Mouse (Mus musculus) intestine, embryonic 16.5 days (tissue): Measurements from ENCODE around the gene Elf5. TPM values are rescaled to one million over a fixed set of nuclear protein-coding genes. Genes with fewer than 3 reads are reported as not detected.

ENCODE experiments used
- ATAC-seq: fragments of 200-750 bp; cut with Nextera tagmentation; 2 replicates; pipeline ENCODE4 v1.8.0; 2017; ENCODE audit warnings: moderate TSS enrichment, moderate library complexity
- H3K27ac ChIP-seq: fragments of 300-500 bp; sonication (generic); 2 replicates; pipeline ENCODE4 v1.5.1; 2014; ENCODE audit warnings: mild to moderate bottlenecking, low read length
- H3K27me3 ChIP-seq: fragments of 300-500 bp; sonication (generic); replicated peaks from 2 replicates; pipeline ENCODE4 v1.6.1; 2014; ENCODE audit warnings: low read length, control low read depth, mixed read lengths; ENCODE audit not compliant: control insufficient read depth, insufficient read depth
- H3K36me3 ChIP-seq: fragments of 300-500 bp; sonication (generic); 2 replicates; pipeline ENCODE4 v1.6.1; 2014; ENCODE audit warnings: low read length, control low read depth; ENCODE audit not compliant: control insufficient read depth, insufficient read depth
- H3K4me1 ChIP-seq: fragments of 300-500 bp; sonication (generic); 2 replicates; pipeline ENCODE4 v1.6.1; 2014; ENCODE audit warnings: low read length, control low read depth, mixed read lengths; ENCODE audit not compliant: control insufficient read depth, insufficient read depth
- H3K4me2 ChIP-seq: fragments of 300-500 bp; sonication (generic); 2 replicates; pipeline ENCODE4 v1.6.1; 2014; ENCODE audit warnings: low read depth, low read length, control low read depth
- H3K4me3 ChIP-seq: fragments of 300-500 bp; sonication (generic); 2 replicates; pipeline ENCODE4 v1.5.1; 2014; ENCODE audit warnings: mild to moderate bottlenecking, low read length
- H3K9ac ChIP-seq: fragments of 300-500 bp; sonication (generic); 2 replicates; pipeline ENCODE4 v1.6.1; 2014; ENCODE audit warnings: low read depth, low read length
- H3K9me3 ChIP-seq: fragments of 300-500 bp; sonication (generic); 2 replicates; pipeline ENCODE4 v1.6.1; 2016; ENCODE audit warnings: low read length, control low read depth; ENCODE audit not compliant: control insufficient read depth
- WGBS: fragments of 180-500 bp; shearing (Covaris S2); extraction: QIAGEN DNeasy Blood & Tissue Kit; methylation state at CpG from one replicate; pipeline ENCODE4 v1.1.7; 2014; 5-methylcytosine and 5-hydroxymethylcytosine counted together
- polyA plus RNA-seq: library from polyadenylated mRNA; unstranded; fragments of >200 nt; fragmentation: Nextera tagmentation; extraction: Ambion mirVana; gene quantifications from 2 replicates; pipeline ENCODE4 v1.2.1, GENCODE M21; 2015

Elf5 gene
- polyA plus RNA-seq, 1 experiment from 2014 or later, result 0.22 TPM

GRCm38 (mm10) chr2:103461743-103462142 lies 50.3 kb downstream of the Elf5 start:
- Histone ChIP-seq H3K9ac (no peak overlapping the region), H3K27me3 (no peaks in the 10 kb centered on the region), H3K9me3 (no peaks in the 10 kb centered on the region), H3K4me2 (no peak overlapping the region), H3K4me1 (peaks cover 3% of the 10 kb centered on the region), H3K36me3 (peaks cover 21% of the 10 kb centered on the region), H3K4me3 (no peak overlapping the region), H3K27ac (no peak overlapping the region)
- WGBS, result 29% methylated on average over 9 of the region's 9 CpGs
- ATAC-seq, result no peak

- Histone ChIP-seq H3K27ac (no peak overlapping the region), H3K4me2 (no peak overlapping the region), H3K9ac (no peak overlapping the region), H3K4me1 (peaks cover 7% of the 10 kb centered on the region), H3K4me3 (no peak overlapping the region), H3K36me3 (peaks cover 21% of the 10 kb centered on the region), H3K9me3 (no peaks in the 10 kb centered on the region), H3K27me3 (no peaks in the 10 kb centered on the region)
- no peak for ATAC-seq
- WGBS, result 90% methylated on average over 5 of the region's 5 CpGs
Observed at GRCm38 (mm10) chr2:103462746-103463145, 51.3 kb downstream of the Elf5 start.

- 94% methylated on average over 8 of the region's 8 CpGs for WGBS
- ATAC-seq, result no peak
- Histone ChIP-seq H3K36me3 (peaks cover 21% of the 10 kb centered on the region), H3K4me2 (no peak overlapping the region), H3K9ac (no peak overlapping the region), H3K27me3 (no peaks in the 10 kb centered on the region), H3K27ac (no peak overlapping the region), H3K9me3 (no peaks in the 10 kb centered on the region), H3K4me3 (no peak overlapping the region), H3K4me1 (peaks cover 8% of the 10 kb centered on the region)
Observed at GRCm38 (mm10) chr2:103464524-103464923, 53.0 kb downstream of the Elf5 start.

GRCm38 (mm10) chr2:103465429-103465828 lies 53.9 kb downstream of the Elf5 start:
- Histone ChIP-seq H3K4me1 (peaks cover 8% of the 10 kb centered on the region), H3K9me3 (no peaks in the 10 kb centered on the region), H3K4me2 (no peak overlapping the region), H3K27ac (no peak overlapping the region), H3K27me3 (no peaks in the 10 kb centered on the region), H3K4me3 (no peak overlapping the region), H3K36me3 (peaks cover 17% of the 10 kb centered on the region), H3K9ac (no peak overlapping the region)
- 92% methylated on average over 11 of the region's 11 CpGs for WGBS
- no peak for ATAC-seq

GRCm38 (mm10) chr2:103466272-103466671 lies 54.8 kb downstream of the Elf5 start:
- Histone ChIP-seq H3K4me1 (peaks cover 8% of the 10 kb centered on the region), H3K4me2 (no peak overlapping the region), H3K36me3 (peaks cover 15% of the 10 kb centered on the region), H3K4me3 (no peak overlapping the region), H3K9me3 (no peaks in the 10 kb centered on the region), H3K27me3 (no peaks in the 10 kb centered on the region), H3K27ac (no peak overlapping the region), H3K9ac (no peak overlapping the region)
- no peak for ATAC-seq
- 73% methylated on average over 3 of the region's 3 CpGs for WGBS

- Histone ChIP-seq H3K9ac (no peak overlapping the region), H3K4me1 (peaks cover 5% of the 10 kb centered on the region), H3K9me3 (no peaks in the 10 kb centered on the region), H3K27me3 (no peaks in the 10 kb centered on the region), H3K27ac (no peak overlapping the region), H3K4me2 (no peak overlapping the region), H3K36me3 (peaks cover 14% of the 10 kb centered on the region), H3K4me3 (no peak overlapping the region)
- ATAC-seq, result peak; percentile 86
- 63% methylated on average over 10 of the region's 10 CpGs for WGBS
Observed at GRCm38 (mm10) chr2:103466984-103467588, 55.6 kb downstream of the Elf5 start.

- Histone ChIP-seq H3K27me3 (no peaks in the 10 kb centered on the region), H3K4me3 (no peak overlapping the region), H3K9ac (no peak overlapping the region), H3K27ac (no peak overlapping the region), H3K4me1 (peaks cover 4% of the 10 kb centered on the region; the same call in 1 of the 2 replicates), H3K36me3 (peaks cover 15% of the 10 kb centered on the region), H3K9me3 (no peaks in the 10 kb centered on the region), H3K4me2 (no peak overlapping the region)
- 94% methylated on average over 3 of the region's 3 CpGs for WGBS
- no peak for ATAC-seq
Observed at GRCm38 (mm10) chr2:103473362-103473761, 61.9 kb downstream of the Elf5 start.

GRCm38 (mm10) chr2:103476180-103476579 lies 64.7 kb downstream of the Elf5 start:
- no peak overlapping the region for H3K4me2 ChIP-seq
- H3K27me3 ChIP-seq, result no peaks in the 10 kb centered on the region
- H3K4me3 ChIP-seq, result no peak overlapping the region
- H3K9ac ChIP-seq, result no peak overlapping the region
- H3K9me3 ChIP-seq, result no peaks in the 10 kb centered on the region
- 84% methylated on average over 2 of the region's 2 CpGs for WGBS
- no peak for ATAC-seq
- H3K4me1 ChIP-seq, result peaks cover 4% of the 10 kb centered on the region; the same call in 1 of the 2 replicates
- H3K36me3 ChIP-seq, result peaks cover 13% of the 10 kb centered on the region
- H3K27ac ChIP-seq, result no peak overlapping the region

GRCm38 (mm10) chr2:103476657-103477056 lies 65.2 kb downstream of the Elf5 start:
- 80% methylated on average over 11 of the region's 11 CpGs for WGBS
- Histone ChIP-seq H3K9ac (no peak overlapping the region), H3K36me3 (peaks cover 12% of the 10 kb centered on the region), H3K9me3 (no peaks in the 10 kb centered on the region), H3K4me3 (no peak overlapping the region), H3K4me2 (no peak overlapping the region), H3K4me1 (peaks cover 4% of the 10 kb centered on the region; the same call in 1 of the 2 replicates), H3K27me3 (no peaks in the 10 kb centered on the region), H3K27ac (peak overlapping the region; percentile 61)
- no peak for ATAC-seq

GRCm38 (mm10) chr2:103477456-103477855 lies 66.0 kb downstream of the Elf5 start:
- WGBS, result 64% methylated on average over 4 of the region's 4 CpGs
- no peak overlapping the region for H3K4me2 ChIP-seq
- peaks cover 12% of the 10 kb centered on the region for H3K36me3 ChIP-seq
- ATAC-seq, result peak; percentile 96
- H3K27ac ChIP-seq, result peak overlapping the region; percentile 41; the same call in 1 of the 2 replicates
- H3K4me3 ChIP-seq, result no peak overlapping the region
- H3K27me3 ChIP-seq, result no peaks in the 10 kb centered on the region
- no peak overlapping the region for H3K9ac ChIP-seq
- peaks cover 7% of the 10 kb centered on the region; the same call in 1 of the 2 replicates for H3K4me1 ChIP-seq
- no peaks in the 10 kb centered on the region for H3K9me3 ChIP-seq
